Mouse (Mus musculus) bone marrow macrophage, adult 2 months (primary cell): ENCODE results near the gene Btbd6.

ENCODE experiments used
- CTCF ChIP-seq: IDR thresholded peaks from 2 replicates; pipeline ENCODE4 v1.5.1; 2012; ENCODE audit warnings: low read depth, mild to moderate bottlenecking, low read length, moderate library complexity
- POLR2A ChIP-seq: IDR thresholded peaks from 2 replicates; pipeline ENCODE4 v1.6.1; 2012; ENCODE audit warnings: mild to moderate bottlenecking, low read depth, low read length, borderline replicate concordance

DNA sequence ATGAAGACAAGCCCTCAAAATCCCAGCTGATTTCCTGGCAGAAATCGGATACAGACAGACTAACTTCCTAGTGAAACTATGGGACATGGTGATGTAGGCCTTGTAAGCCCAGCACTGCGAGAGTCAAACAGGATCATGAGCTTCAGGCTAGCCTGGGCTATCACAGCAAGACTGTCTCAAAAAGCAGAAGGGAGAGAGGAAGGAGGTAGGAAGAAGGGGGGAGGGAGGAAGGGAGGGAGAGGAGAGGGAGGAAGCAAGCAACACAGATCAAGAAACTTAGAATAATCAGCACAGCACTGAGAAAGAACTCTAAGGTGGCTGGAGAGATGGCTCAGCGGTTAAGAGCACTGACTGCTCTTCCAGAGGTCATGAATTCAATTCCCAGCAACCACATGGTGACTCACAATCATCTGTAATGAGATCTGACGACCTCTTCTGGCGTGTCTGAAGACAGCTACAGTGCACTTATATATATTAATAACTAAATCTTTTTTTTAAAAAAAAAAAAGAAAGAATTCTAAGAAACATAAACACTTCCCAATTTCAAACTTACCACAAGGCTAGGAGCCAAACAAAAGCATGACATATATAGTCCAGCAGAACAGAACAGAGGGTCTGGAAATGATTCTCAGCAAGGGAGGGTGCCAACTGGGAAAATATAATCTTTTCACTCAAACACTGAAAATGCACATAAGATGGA lies 14.6 kb downstream of the Btbd6 start:
- TF ChIP-seq CTCF, result no peak
- TF ChIP-seq POLR2A, result no peak
